In the genomic region with DNA sequence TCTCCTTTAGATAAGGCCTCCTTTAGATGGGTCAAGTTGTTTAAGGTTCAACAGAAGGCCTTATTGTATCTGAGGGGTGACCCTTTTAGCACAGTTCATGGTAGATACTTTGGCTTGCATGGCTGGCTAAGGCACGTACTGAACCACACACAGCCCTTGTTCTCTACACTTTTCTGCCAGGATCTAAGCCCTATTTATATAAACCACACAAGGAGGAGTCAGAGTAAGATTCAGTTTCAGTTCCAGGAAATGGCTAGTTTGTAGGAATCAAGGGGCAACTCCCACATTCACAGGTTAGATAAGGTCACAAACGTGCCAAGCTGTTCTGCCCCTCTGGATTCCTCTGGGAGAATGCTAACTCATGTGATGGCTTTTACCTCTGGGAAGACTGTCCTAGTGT, we compare ENCODE assay signal across 15 mouse cellular contexts. TPM values are rescaled to one million over a fixed set of nuclear protein-coding genes. Genes with fewer than 3 reads are reported as not detected.
DNase-seq lines count a peak whose midpoint lies in the region; ATAC-seq and TF ChIP-seq lines count a peak whose summit lies in the region.
"Not testable (repeated sequence)": the region's sequence is repeated elsewhere in the genome, so short reads cannot be mapped to it uniquely, and the experiment has no call there.
"Had no signal": no experiment of that assay in that cellular context is flagged by ENCODE, and none has a peak within 500 bp of the region (broad histone marks: within the 10 kb centered on the region; RNA-seq: fewer than 3 reads in every experiment).

A gene (minus strand): TSS at position 155 of the 400 bp plus-strand sequence.

- not testable (repeated sequence) for TF ChIP-seq POLR2A in MEL (IDR thresholded peaks at IDR 0.05; ENCODE audit: control insufficient read depth in 1 of 2, insufficient read depth in 1 of 2, low read depth in 1 of 2, low read length in 2 of 2, poor library complexity in 1 of 2)

- not testable (repeated sequence) for H3K27me3 ChIP-seq in MEL (ENCODE audit: control insufficient read depth in 1 of 2, insufficient read depth in 2 of 2, low read length in 2 of 2); kidney, postnatal 0 days (ENCODE audit: insufficient read depth, low read length)

- not testable (repeated sequence) for H3K79me2 ChIP-seq in MEL (ENCODE audit: control insufficient read depth, insufficient read depth, low read length, poor library complexity)

- not testable (repeated sequence) for H3K27ac ChIP-seq in MEL (ENCODE audit: control insufficient read depth, low read depth, low read length)
- 0 out of 2 replicates have a peak within 1 kb of the TSS, but pooled peaks have one; percentile 9 for H3K27ac ChIP-seq in kidney, postnatal 0 days

- not testable (repeated sequence) for TF ChIP-seq RAD21 in MEL (IDR thresholded peaks at IDR 0.05; ENCODE audit: low read depth, low read length)

- H3K4me2 ChIP-seq in kidney, postnatal 0 days (ENCODE audit: low read length), result not testable (repeated sequence)

- H3K36me3 ChIP-seq in MEL (ENCODE audit: control insufficient read depth in 1 of 2, insufficient read depth in 2 of 2, low read length in 2 of 2); kidney, postnatal 0 days (ENCODE audit: insufficient read depth, low read length): not testable (repeated sequence)

- WGBS in kidney, postnatal 0 days, result 20% methylated on average over 2 of the region's 2 CpGs

- peak; percentile 6 for DNase-seq in MEL (ENCODE audit: low read depth, low spot score)
- peak; percentile 75 for DNase-seq in induced T-regulatory cell, adult 2 months (ENCODE audit: low read depth)
- DNase-seq in kidney, postnatal 0 days (ENCODE audit: low spot score), result peak; percentile 77
- peak; percentile 19 for DNase-seq in lung, postnatal 36 days
- DNase-seq in thymus, postnatal 0 days (ENCODE audit: low spot score), result peak; percentile 15

- not testable (repeated sequence) for H3K4me3 ChIP-seq in MEL (ENCODE audit: control insufficient read depth in 1 of 2, insufficient read depth in 1 of 2, low read depth in 2 of 2, low read length in 2 of 2); kidney, postnatal 0 days (replicated peaks; ENCODE audit: low read depth, low read length)

- not testable (repeated sequence) for H3K9ac ChIP-seq in MEL (ENCODE audit: control insufficient read depth, low read depth, low read length, poor library complexity, severe bottlenecking); kidney, postnatal 0 days (ENCODE audit: low read depth, low read length)

- H3K9me3 ChIP-seq in MEL (replicated peaks; ENCODE audit: insufficient read depth, low read length); kidney, postnatal 0 days (replicated peaks; ENCODE audit: low read length): not testable (repeated sequence)

- ATAC-seq in common myeloid progenitor, adult 5-6 weeks (replicated peaks; ENCODE audit: low read depth, poor library complexity, severe bottlenecking), result peak; percentile 68
- peak; percentile 77 for ATAC-seq in granulocyte monocyte progenitor cell, adult 5-6 weeks (replicated peaks; ENCODE audit: poor library complexity, severe bottlenecking)
- peak; percentile 72 for ATAC-seq in kidney, postnatal 0 days (replicated peaks; ENCODE audit: low FRiP score, low read depth)
- ATAC-seq in neutrophil, adult 5-6 weeks (ENCODE audit: extremely low read depth, insufficient number of reproducible peaks, low FRiP score, poor library complexity, severe bottlenecking), result not testable (repeated sequence)

- H3K4me1 ChIP-seq in MEL (ENCODE audit: control insufficient read depth in 1 of 2, insufficient read depth in 2 of 2, low read length in 2 of 2); kidney, postnatal 0 days (replicated peaks; ENCODE audit: insufficient read depth, low read length): not testable (repeated sequence)

- not testable (repeated sequence) for TF ChIP-seq CTCF in MEL (IDR thresholded peaks at IDR 0.05 in 2 of 3, conservative IDR thresholded peaks at IDR 0.05 in 1 of 3; ENCODE audit: control insufficient read depth in 1 of 3, insufficient read depth in 1 of 3, low read depth in 2 of 3, low read length in 3 of 3, poor library complexity in 1 of 3, severe bottlenecking in 1 of 3); kidney, postnatal 0 days (IDR thresholded peaks at IDR 0.05; ENCODE audit: low read depth)

- not testable (repeated sequence) for TF ChIP-seq EP300 in MEL (IDR thresholded peaks at IDR 0.05; ENCODE audit: low read depth in 1 of 2, low read length in 2 of 2)

RNA-seq across cellular contexts. Expression of the gene that starts here (rescaled TPM):
- total RNA-seq in MEL (2012; rRNA removed), result not detected in 2 replicates
- polyA plus RNA-seq in MEL (2012; ENCODE audit: insufficient read depth in 1 of 2, insufficient read length in 2 of 2, low read depth in 1 of 2, low replicate concordance in 2 of 2, missing spikeins in 1 of 2), result not detected
- total RNA-seq in common myeloid progenitor, adult 5-6 weeks (2017), result 11.0 and 21.7 TPM in 2 replicates
- total RNA-seq in granulocyte monocyte progenitor cell, adult 5-6 weeks (2014; fragmentation: Nextera tagmentation), result 2.3 TPM in 1 of 2 replicates, not detected in the other
- 2.2 and 7.1 TPM in 2 replicates for total RNA-seq in granulocyte monocyte progenitor cell, adult 5-6 weeks (2017)
- polyA plus RNA-seq in kidney, postnatal 0 days (2015; fragmentation: Nextera tagmentation; extraction: Ambion mirVana), result 4.9 and 5.5 TPM in 2 replicates
- total RNA-seq in neutrophil, adult 5-6 weeks (2017), result 8.7 and 11.8 TPM in 2 replicates
- polyA plus RNA-seq in thymus, postnatal 0 days (2015; fragmentation: Nextera tagmentation; extraction: Ambion mirVana), result 59.3 and 61.7 TPM in 2 replicates
- total RNA-seq: hindbrain, postnatal 0 days had no signal
- polyA plus RNA-seq: embryonic facial prominence, embryonic 10.5 days; forebrain, embryonic 12.5 days; hindbrain, embryonic 11.5 days; limb, embryonic 10.5 days; midbrain, embryonic 15.5 days; neural tube, embryonic 15.5 days had no signal

Comparison
In these comparisons a context has a peak if more than half of its experiments do, and no peak if none do; other contexts are left out.
1. Peak in DNase-seq in MEL; RNA of the gene not detected or under 1 TPM.
2. DNase-seq: peak in every context shown above with its lines; median percentile 77 in kidney, postnatal 0 days; 75 in induced T-regulatory cell, adult 2 months; 19 in lung, postnatal 36 days; 15 in thymus, postnatal 0 days; 6 in MEL.